ENCODE assay signal across 12 mouse cellular contexts in genomic region chrX:53670696-53671095, GRCm38 (mm10). TPM values are rescaled to one million over a fixed set of nuclear protein-coding genes. Genes with fewer than 3 reads are reported as not detected.
DNase-seq lines count a peak whose midpoint lies in the region; ATAC-seq and TF ChIP-seq lines count a peak whose summit lies in the region.
"Not testable (repeated sequence)": the region's sequence is repeated elsewhere in the genome, so short reads cannot be mapped to it uniquely, and the experiment has no call there.
"Had no signal": no experiment of that assay in that cellular context is flagged by ENCODE, and none has a peak within 500 bp of the region (broad histone marks: within the 10 kb centered on the region; RNA-seq: fewer than 3 reads in every experiment).

No protein-coding gene starts in this region.

- H3K4me2 ChIP-seq in heart, embryonic 11.5 days, result peak overlapping the region; percentile 52
- H3K4me2 ChIP-seq in hindbrain, embryonic 16.5 days (ENCODE audit: low read length), result peak overlapping the region; percentile 46
- peak overlapping the region; percentile 31 for H3K4me2 ChIP-seq in liver, embryonic 16.5 days (ENCODE audit: low read depth, low read length)
- peak overlapping the region; percentile 49 for H3K4me2 ChIP-seq in midbrain, embryonic 16.5 days (ENCODE audit: low read length)
- H3K4me2 ChIP-seq in stomach, embryonic 16.5 days (ENCODE audit: low read depth, low read length), result peak overlapping the region; percentile 32

- WGBS in heart, embryonic 11.5 days (ENCODE audit: insufficient replicate concordance), result 15% methylated on average over 4 of the region's 4 CpGs
- WGBS in hindbrain, embryonic 16.5 days, result 16% methylated on average over 4 of the region's 4 CpGs
- WGBS in liver, embryonic 16.5 days (ENCODE audit: insufficient replicate concordance), result 28% methylated on average over 4 of the region's 4 CpGs
- 21% methylated on average over 4 of the region's 4 CpGs for WGBS in midbrain, embryonic 16.5 days
- WGBS in stomach, embryonic 16.5 days, result 18% methylated on average over 3 of the region's 4 CpGs

- 0 out of 2 replicates have a peak overlapping the region, but pooled peaks have one; percentile 26 for H3K4me3 ChIP-seq in embryonic fibroblast, embryonic 13.5 days (ENCODE audit: insufficient read depth, low read length)
- peak overlapping the region; percentile 30 for H3K4me3 ChIP-seq in heart, embryonic 11.5 days (ENCODE audit: low read depth, low read length)
- peak overlapping the region; percentile 32 for H3K4me3 ChIP-seq in hindbrain, embryonic 16.5 days (ENCODE audit: low read length)
- H3K4me3 ChIP-seq in left cerebral cortex, adult 2 months, result peak overlapping the region; percentile 27; the same call in 1 of the 2 replicates
- peak overlapping the region; percentile 32 for H3K4me3 ChIP-seq in liver, embryonic 16.5 days (ENCODE audit: low read depth, low read length)
- H3K4me3 ChIP-seq in midbrain, embryonic 16.5 days (ENCODE audit: low read depth, low read length), result peak overlapping the region; percentile 35
- H3K4me3 ChIP-seq in stomach, embryonic 16.5 days (replicated peaks; ENCODE audit: low read length), result peak overlapping the region; percentile 36

- not testable (repeated sequence) for TF ChIP-seq CTCF in embryonic fibroblast, embryonic 13.5 days (IDR thresholded peaks at IDR 0.05; ENCODE audit: borderline replicate concordance, insufficient read depth, low read length); left cerebral cortex, adult 2 months (IDR thresholded peaks at IDR 0.05)

- H3K9me3 ChIP-seq in heart, embryonic 11.5 days (replicated peaks; ENCODE audit: control insufficient read depth, low read length); hindbrain, embryonic 16.5 days (ENCODE audit: control insufficient read depth, low read length); liver, embryonic 16.5 days (replicated peaks; ENCODE audit: control insufficient read depth, low read length); midbrain, embryonic 16.5 days (replicated peaks; ENCODE audit: control insufficient read depth, low read length, poor library complexity, severe bottlenecking); stomach, embryonic 16.5 days (replicated peaks; ENCODE audit: control insufficient read depth, low read length): not testable (repeated sequence)

- intact Hi-C loops in left cerebral cortex, adult 2 months (cut with DNase I), result loop anchor here (5.0 kb wide), 1 partner anchor 63 kb away; the partner anchor contains the start of genes Gm14597 and Rtl8c

- not testable (repeated sequence) for H3K27ac ChIP-seq in embryonic fibroblast, embryonic 13.5 days (ENCODE audit: insufficient read depth, low read length); liver, embryonic 16.5 days (ENCODE audit: low read length)
- 0 out of 2 replicates have a peak overlapping the region, but pooled peaks have one; percentile 41 for H3K27ac ChIP-seq in heart, embryonic 11.5 days (ENCODE audit: low read depth, low read length)
- H3K27ac ChIP-seq in hindbrain, embryonic 16.5 days (ENCODE audit: low read depth, low read length), result peak overlapping the region; percentile 80
- H3K27ac ChIP-seq in left cerebral cortex, adult 2 months, result peak overlapping the region; percentile 53
- H3K27ac ChIP-seq in midbrain, embryonic 16.5 days (ENCODE audit: low read length), result peak overlapping the region; percentile 84
- H3K27ac ChIP-seq in stomach, embryonic 16.5 days (ENCODE audit: low read length), result peak overlapping the region; percentile 12; the same call in 1 of the 2 replicates

- not testable (repeated sequence) for DNase-seq in left cerebral cortex, adult 2 months (ENCODE audit: extremely low spot score in 1 of 2, low spot score in 2 of 2)

- not testable (repeated sequence) for TF ChIP-seq POLR2A in embryonic fibroblast, embryonic 13.5 days (IDR thresholded peaks at IDR 0.05; ENCODE audit: low read depth, low read length)

- not testable (repeated sequence) for H3K4me1 ChIP-seq in embryonic fibroblast, embryonic 13.5 days (ENCODE audit: control insufficient read depth, insufficient read depth, low read length); heart, embryonic 11.5 days (ENCODE audit: control insufficient read depth, insufficient read depth, low read length); hindbrain, embryonic 16.5 days (ENCODE audit: control insufficient read depth, insufficient read depth, low read depth, low read length); liver, embryonic 16.5 days (ENCODE audit: control insufficient read depth, low read depth, low read length); midbrain, embryonic 16.5 days (ENCODE audit: control insufficient read depth, insufficient read depth, low read length); stomach, embryonic 16.5 days (ENCODE audit: control insufficient read depth, insufficient read depth, low read length)

- not testable (repeated sequence) for H3K36me3 ChIP-seq in heart, embryonic 11.5 days (ENCODE audit: control insufficient read depth, insufficient read depth, low read length); hindbrain, embryonic 16.5 days (ENCODE audit: control insufficient read depth, insufficient read depth, low read length); liver, embryonic 16.5 days (ENCODE audit: control insufficient read depth, insufficient read depth); midbrain, embryonic 16.5 days (ENCODE audit: control insufficient read depth, insufficient read depth, low read length); stomach, embryonic 16.5 days (ENCODE audit: control insufficient read depth, insufficient read depth, low read length)

- H3K9ac ChIP-seq in heart, embryonic 11.5 days (ENCODE audit: low read depth, low read length), result peak overlapping the region; percentile 28; the same call in 1 of the 2 replicates
- peak overlapping the region; percentile 43 for H3K9ac ChIP-seq in hindbrain, embryonic 16.5 days (ENCODE audit: low read depth, low read length)
- H3K9ac ChIP-seq in liver, embryonic 16.5 days (ENCODE audit: low read depth, low read length), result not testable (repeated sequence)
- H3K9ac ChIP-seq in midbrain, embryonic 16.5 days (ENCODE audit: low read depth, low read length), result peak overlapping the region; percentile 34; the same call in 1 of the 2 replicates
- H3K9ac ChIP-seq in stomach, embryonic 16.5 days (ENCODE audit: low read length), result peak overlapping the region; percentile 17; the same call in 1 of the 2 replicates

- ATAC-seq in cerebellum, adult (ENCODE audit: insufficient number of reproducible peaks, low FRiP score, low TSS enrichment), result peak; percentile 42; the same call in 1 of the 2 replicates
- not testable (repeated sequence) for ATAC-seq in heart, embryonic 11.5 days (replicated peaks; ENCODE audit: insufficient number of reproducible peaks, low FRiP score, low TSS enrichment); liver, embryonic 16.5 days (ENCODE audit: low read depth); stomach, embryonic 16.5 days (ENCODE audit: insufficient read depth, low FRiP score)
- peak; percentile 62 for ATAC-seq in hindbrain, embryonic 16.5 days
- ATAC-seq in midbrain, embryonic 16.5 days, result peak; percentile 70

- not testable (repeated sequence) for H3K27me3 ChIP-seq in heart, embryonic 11.5 days (ENCODE audit: control insufficient read depth, insufficient read depth, low read length); hindbrain, embryonic 16.5 days (replicated peaks; ENCODE audit: control insufficient read depth, insufficient read depth, low read length); liver, embryonic 16.5 days (ENCODE audit: control insufficient read depth, insufficient read depth, low read depth, low read length); midbrain, embryonic 16.5 days (ENCODE audit: control insufficient read depth, insufficient read depth, low read depth, low read length); stomach, embryonic 16.5 days (ENCODE audit: control insufficient read depth, insufficient read depth, low read length)

RNA-seq across cellular contexts. Expression of gene Rtl8b, which starts 0.5 kb away (rescaled TPM):
- 42.5 and 45.2 TPM in 2 replicates for polyA plus RNA-seq in embryonic fibroblast, embryonic 13.5 days (2011; ENCODE audit: insufficient read length, low read depth, missing spikeins)
- 80.5 and 83.0 TPM in 2 replicates for polyA plus RNA-seq in heart, embryonic 11.5 days (2014; fragmentation: Nextera tagmentation; extraction: Ambion mirVana)
- polyA plus RNA-seq in hindbrain, embryonic 16.5 days (2015; fragmentation: Nextera tagmentation; extraction: Ambion mirVana), result 179 and 188 TPM in 2 replicates
- total RNA-seq in left cerebral cortex, adult 2 months (2021), result 100 to 1,000 TPM; 242 to 268 TPM
- polyA plus RNA-seq in liver, embryonic 16.5 days (2015; fragmentation: Nextera tagmentation; extraction: Ambion mirVana), result 4.0 and 4.7 TPM in 2 replicates
- polyA plus RNA-seq in midbrain, embryonic 16.5 days (2015; fragmentation: Nextera tagmentation; extraction: Ambion mirVana), result 179 and 185 TPM in 2 replicates
- 30.5 and 35.6 TPM in 2 replicates for polyA plus RNA-seq in stomach, embryonic 16.5 days (2015; fragmentation: Nextera tagmentation; extraction: Ambion mirVana)
- total RNA-seq: CH12.LX had no signal

RNA-seq across cellular contexts. Expression of gene Rtl8a, which starts 27.2 kb away (rescaled TPM):
- polyA plus RNA-seq in embryonic fibroblast, embryonic 13.5 days (2011; ENCODE audit: insufficient read length, low read depth, missing spikeins), result 41.2 and 46.1 TPM in 2 replicates
- 108 and 110 TPM in 2 replicates for polyA plus RNA-seq in heart, embryonic 11.5 days (2014; fragmentation: Nextera tagmentation; extraction: Ambion mirVana)
- 223 and 232 TPM in 2 replicates for polyA plus RNA-seq in hindbrain, embryonic 16.5 days (2015; fragmentation: Nextera tagmentation; extraction: Ambion mirVana)
- 100 to 1,000 TPM; 259 to 384 TPM for total RNA-seq in left cerebral cortex, adult 2 months (2021)
- 4.4 and 5.7 TPM in 2 replicates for polyA plus RNA-seq in liver, embryonic 16.5 days (2015; fragmentation: Nextera tagmentation; extraction: Ambion mirVana)
- 218 and 231 TPM in 2 replicates for polyA plus RNA-seq in midbrain, embryonic 16.5 days (2015; fragmentation: Nextera tagmentation; extraction: Ambion mirVana)
- 44.0 and 44.7 TPM in 2 replicates for polyA plus RNA-seq in stomach, embryonic 16.5 days (2015; fragmentation: Nextera tagmentation; extraction: Ambion mirVana)

RNA-seq across cellular contexts. Expression of gene 4930502E18Rik, which starts 53.9 kb away (rescaled TPM):
- not detected in 2 replicates for polyA plus RNA-seq in embryonic fibroblast, embryonic 13.5 days (2011; ENCODE audit: insufficient read length, low read depth, missing spikeins)
- 0.31 and 0.72 TPM in 2 replicates for polyA plus RNA-seq in heart, embryonic 11.5 days (2014; fragmentation: Nextera tagmentation; extraction: Ambion mirVana)
- 0.11 and 0.28 TPM in 2 replicates for polyA plus RNA-seq in hindbrain, embryonic 16.5 days (2015; fragmentation: Nextera tagmentation; extraction: Ambion mirVana)
- under 1 TPM in 1 of 2 experiments, not detected in 1; 0.25 TPM for total RNA-seq in left cerebral cortex, adult 2 months (2021)
- polyA plus RNA-seq in liver, embryonic 16.5 days (2015; fragmentation: Nextera tagmentation; extraction: Ambion mirVana), result 0.06 and 0.09 TPM in 2 replicates
- polyA plus RNA-seq in midbrain, embryonic 16.5 days (2015; fragmentation: Nextera tagmentation; extraction: Ambion mirVana), result 0.19 and 0.29 TPM in 2 replicates
- polyA plus RNA-seq in stomach, embryonic 16.5 days (2015; fragmentation: Nextera tagmentation; extraction: Ambion mirVana), result 0.12 TPM in 1 of 2 replicates, not detected in the other
- total RNA-seq: adrenal gland, postnatal 10 days; gastrocnemius, postnatal 10 days; heart, postnatal 25 days had no signal
